Mouse (Mus musculus) heart, adult 2 months (tissue): Measurements from ENCODE around the gene Unc45b. TPM values are rescaled to one million over a fixed set of nuclear protein-coding genes. Genes with fewer than 3 reads are reported as not detected.

Experiments
- DNase-seq, 2 experiments: peaks; one replicate each; pipeline ENCODE4 v3.0.0; 2021
- H3K27ac ChIP-seq: fragments of 200-600 bp; 2 replicates; pipeline ENCODE4 v1.8.1; 2022
- H3K27me3 ChIP-seq: fragments of 200-500 bp; 2 replicates; pipeline ENCODE4 v1.6.1; 2012; ENCODE audit warnings: mild to moderate bottlenecking, low read length, inconsistent platforms, mixed read lengths; ENCODE audit not compliant: control insufficient read depth, insufficient read depth
- H3K36me3 ChIP-seq: fragments of 200-500 bp; 2 replicates; pipeline ENCODE4 v1.6.1; 2012; ENCODE audit warnings: low read length, inconsistent platforms; ENCODE audit not compliant: control insufficient read depth, insufficient read depth
- H3K4me1 ChIP-seq: fragments of 200-500 bp; 2 replicates; pipeline ENCODE4 v1.6.1; 2011; ENCODE audit warnings: low read length; ENCODE audit not compliant: control insufficient read depth, insufficient read depth
- H3K4me3 ChIP-seq: fragments of 200-600 bp; 2 replicates; pipeline ENCODE4 v1.8.1; 2022
- H3K79me2 ChIP-seq: fragments of 200-500 bp; replicated peaks from 2 replicates; pipeline ENCODE4 v1.6.1; 2012; ENCODE audit warnings: mild to moderate bottlenecking, inconsistent platforms, low read length, moderate library complexity, mixed read lengths; ENCODE audit not compliant: control insufficient read depth, insufficient read depth
- H3K9ac ChIP-seq: fragments of 200-500 bp; 2 replicates; pipeline ENCODE4 v1.6.1; 2012; ENCODE audit warnings: low read depth, mild to moderate bottlenecking, control low read depth, inconsistent platforms, low read length, mixed read lengths
- CTCF ChIP-seq: fragments of 200-600 bp; IDR thresholded peaks from 2 replicates; pipeline ENCODE4 v1.8.1; 2022; ENCODE audit warnings: antibody characterized with exemption, mild to moderate bottlenecking, moderate library complexity
- EP300 ChIP-seq: fragments of 200-500 bp; IDR thresholded peaks from 2 replicates; pipeline ENCODE4 v1.6.1; 2011; ENCODE audit warnings: low read depth, low read length, control low read depth; ENCODE audit not compliant: insufficient read depth
- POLR2A ChIP-seq: fragments of 200-500 bp; IDR thresholded peaks from 2 replicates; pipeline ENCODE4 v1.6.1; 2011; ENCODE audit warnings: mild to moderate bottlenecking, low read depth, low read length, control low read depth; ENCODE audit not compliant: insufficient read depth
- WGBS: fragments of 180-500 bp; shearing (Covaris S2); methylation state at CpG from one replicate; pipeline ENCODE4 v1.1.7; 2018; 5-methylcytosine and 5-hydroxymethylcytosine counted together
- intact Hi-C: fragments of 180-260 bp; cut with DNase I; formaldehyde crosslinking; loops from one replicate; pipeline ENCODE4 v1.15.1; 2025
- polyA plus RNA-seq: library from polyadenylated mRNA; depleted of rRNA; stranded (reverse); fragments of >200 nt; gene quantifications from 2 replicates; pipeline ENCODE4 v1.2.3, GENCODE M21; 2012
- total RNA-seq, 2 experiments: library from RNA; stranded (reverse); gene quantifications; 2 replicates each; pipeline ENCODE4 v1.2.3; 2021

The Unc45b gene
- total and polyA plus RNA-seq, 3 experiments: 107 to 190 (median 167) TPM

DNA sequence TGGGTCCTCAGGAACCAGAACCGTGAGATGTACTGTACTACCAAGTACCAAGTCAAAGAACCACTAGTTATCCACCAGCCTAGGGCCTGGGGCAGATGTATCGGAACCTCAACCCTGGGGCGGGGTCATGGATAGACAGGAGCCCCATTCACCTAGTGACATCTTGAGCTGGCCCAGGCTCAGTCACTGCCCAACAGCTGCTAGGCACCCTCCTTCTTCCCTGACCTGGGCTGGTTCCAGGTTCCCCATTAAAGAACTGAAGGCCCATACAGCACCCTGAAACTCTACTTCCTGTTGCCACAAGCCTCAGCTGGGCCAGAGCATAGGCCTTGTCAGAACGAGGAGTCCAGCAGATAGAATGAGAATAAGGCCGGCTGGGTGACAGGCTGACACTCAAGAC is 10.6 kb upstream of the Unc45b start:
- Histone ChIP-seq H3K27ac (no peak overlapping the region), H3K4me3 (no peak overlapping the region), H3K27me3 (no peaks in the 10 kb centered on the region), H3K4me1 (no peaks in the 10 kb centered on the region), H3K9ac (no peak overlapping the region), H3K36me3 (no peaks in the 10 kb centered on the region), H3K79me2 (no peaks in the 10 kb centered on the region)
- no peak for TF ChIP-seq POLR2A
- no peak for TF ChIP-seq EP300
- no peak for TF ChIP-seq CTCF
- 87% methylated on average over 5 of the region's 5 CpGs for WGBS
- no peak for DNase-seq
- intact Hi-C loops: no loop called here

DNA sequence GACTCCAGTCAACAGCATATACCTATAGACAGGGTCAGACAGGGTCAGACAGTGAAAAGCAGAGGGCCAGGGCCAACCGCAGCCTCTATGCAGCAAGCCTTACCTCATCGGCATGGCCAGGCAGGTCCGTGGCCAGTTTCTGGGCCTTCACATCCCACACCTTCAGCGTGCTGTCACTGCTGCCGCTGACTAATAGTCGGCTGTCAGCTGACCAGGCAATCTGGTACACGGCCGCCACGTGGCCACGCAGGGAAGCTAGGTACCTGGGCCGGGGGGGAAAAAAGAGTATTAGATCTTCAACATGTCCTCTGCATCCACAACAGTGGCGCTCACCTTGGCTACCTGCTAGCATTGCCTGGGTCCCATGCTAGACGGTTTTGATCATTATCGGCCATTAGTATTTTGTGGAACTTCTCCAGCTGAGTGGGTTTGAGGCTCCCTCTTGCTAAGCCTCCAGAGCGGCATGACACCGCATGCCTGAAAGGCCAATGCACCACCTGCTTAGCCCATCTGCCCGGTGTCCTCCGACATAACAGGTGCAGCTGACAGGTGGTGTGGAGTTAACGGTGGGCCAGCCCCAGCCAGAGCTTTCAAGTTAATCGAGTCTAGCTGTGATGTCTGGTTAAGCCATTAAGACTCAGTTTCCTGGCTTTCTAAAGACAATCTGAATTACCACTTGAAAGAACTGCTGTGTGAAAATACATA is 8.6 kb upstream of the Unc45b start:
- Histone ChIP-seq H3K36me3 (no peaks in the 10 kb centered on the region), H3K27me3 (no peaks in the 10 kb centered on the region), H3K4me3 (no peak overlapping the region), H3K9ac (no peak overlapping the region), H3K27ac (no peak overlapping the region), H3K4me1 (no peaks in the 10 kb centered on the region), H3K79me2 (no peaks in the 10 kb centered on the region)
- TF ChIP-seq POLR2A (no peak), EP300 (no peak), CTCF (no peak)
- DNase-seq: no peak
- intact Hi-C loops: no loop called here
- 90% methylated on average over 20 of the region's 20 CpGs for WGBS

- no peak overlapping the region for H3K9ac ChIP-seq
- intact Hi-C loops: no loop called here
- no peaks in the 10 kb centered on the region for H3K27me3 ChIP-seq
- TF ChIP-seq EP300 (no peak), CTCF (no peak), POLR2A (no peak)
- no peaks in the 10 kb centered on the region for H3K36me3 ChIP-seq
- no peak for DNase-seq
- 52% methylated on average over 8 of the region's 8 CpGs for WGBS
- peaks cover 2% of the 10 kb centered on the region; the same call in 1 of the 2 replicates for H3K79me2 ChIP-seq
- peaks cover 4% of the 10 kb centered on the region for H3K4me1 ChIP-seq
- H3K4me3 ChIP-seq: no peak overlapping the region
- no peak overlapping the region for H3K27ac ChIP-seq
These were observed 5.4 kb upstream of the Unc45b start for GRCm38 (mm10) chr11:82904952-82905351.

DNA sequence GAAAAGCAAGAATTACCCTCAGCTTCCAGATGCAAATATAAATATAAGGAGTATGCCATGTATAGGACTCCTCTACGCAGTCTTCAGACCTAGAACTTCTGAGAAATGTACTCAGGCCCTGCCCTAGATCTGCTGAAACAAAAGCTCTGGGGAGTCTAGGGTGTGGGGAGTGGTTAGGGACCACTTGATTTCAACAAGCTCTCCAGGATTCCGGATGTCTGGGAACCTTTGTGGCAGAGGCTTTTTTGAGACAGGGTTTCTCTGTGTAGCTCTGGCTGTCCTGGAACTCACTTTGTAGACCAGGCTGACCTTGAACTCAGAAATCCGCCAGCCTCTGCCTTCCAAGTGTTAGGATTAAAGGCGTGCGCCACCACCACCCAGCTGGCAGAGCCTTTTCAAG is 4.5 kb upstream of the Unc45b start:
- Histone ChIP-seq H3K4me3 (no peak overlapping the region), H3K9ac (no peak overlapping the region), H3K4me1 (peaks cover 4% of the 10 kb centered on the region), H3K27ac (no peak overlapping the region), H3K79me2 (peaks cover 2% of the 10 kb centered on the region; the same call in 1 of the 2 replicates), H3K27me3 (no peaks in the 10 kb centered on the region), H3K36me3 (no peaks in the 10 kb centered on the region)
- 89% methylated on average over 5 of the region's 5 CpGs for WGBS
- no peak for DNase-seq
- TF ChIP-seq POLR2A: no peak
- TF ChIP-seq EP300: no peak
- TF ChIP-seq CTCF: no peak
- intact Hi-C loops: no loop called here

DNA sequence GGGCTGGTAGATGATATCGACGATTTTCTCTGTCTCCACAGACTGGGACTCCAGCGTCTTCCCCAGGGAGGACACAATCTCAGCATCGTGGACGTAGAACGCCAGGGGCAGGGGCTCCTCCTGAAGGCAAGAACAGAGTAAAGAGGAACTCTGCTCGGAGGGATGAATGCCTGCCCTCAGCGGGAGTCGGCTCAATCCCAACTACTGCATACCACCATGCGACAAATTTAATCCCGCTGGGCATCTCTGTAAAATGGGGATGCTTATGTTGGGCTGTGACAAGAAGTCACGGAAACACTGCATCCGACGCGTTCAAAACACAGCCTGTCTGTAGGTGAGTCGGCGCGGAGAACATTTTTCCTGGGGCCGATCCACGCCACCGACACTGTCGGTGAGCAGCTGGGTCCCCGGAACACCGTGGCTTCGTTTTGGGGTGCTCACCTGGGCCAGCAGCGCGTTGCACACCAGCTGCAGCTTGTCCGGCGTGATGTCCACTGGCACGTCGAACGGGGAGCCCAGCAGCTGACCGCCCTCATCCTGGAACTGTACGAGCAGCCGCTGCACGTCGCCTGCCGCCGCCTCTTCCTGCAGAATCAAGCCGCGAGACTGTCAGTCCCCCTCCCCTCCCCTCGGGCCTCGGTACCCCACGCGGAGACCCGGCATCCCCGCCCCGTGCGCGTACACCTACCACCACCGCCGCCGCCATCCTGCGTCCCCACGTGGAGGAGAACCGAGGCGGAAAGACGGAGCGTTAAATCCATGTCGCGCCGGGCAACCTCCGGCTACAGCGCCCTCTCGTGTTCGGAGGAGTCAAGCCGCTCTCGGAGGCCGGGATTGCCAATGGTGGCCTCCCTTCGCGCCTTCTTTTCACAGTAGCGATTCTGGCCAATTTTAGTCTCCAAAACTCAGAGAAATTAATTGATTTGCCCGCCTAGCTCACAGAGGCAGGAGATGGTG is 2.4 kb upstream of the Unc45b start, which contains the start of gene Nle1:
Gene Nle1, minus strand, starts transcription at position 761 of the 957 bp plus-strand sequence.
- peak within 1 kb of the TSS; percentile 39 for H3K27ac ChIP-seq
- intact Hi-C loops: loop anchor here (2.0 kb wide), 1 partner anchor 37 kb away; the partner anchor contains the start of gene Rffl

DNA sequence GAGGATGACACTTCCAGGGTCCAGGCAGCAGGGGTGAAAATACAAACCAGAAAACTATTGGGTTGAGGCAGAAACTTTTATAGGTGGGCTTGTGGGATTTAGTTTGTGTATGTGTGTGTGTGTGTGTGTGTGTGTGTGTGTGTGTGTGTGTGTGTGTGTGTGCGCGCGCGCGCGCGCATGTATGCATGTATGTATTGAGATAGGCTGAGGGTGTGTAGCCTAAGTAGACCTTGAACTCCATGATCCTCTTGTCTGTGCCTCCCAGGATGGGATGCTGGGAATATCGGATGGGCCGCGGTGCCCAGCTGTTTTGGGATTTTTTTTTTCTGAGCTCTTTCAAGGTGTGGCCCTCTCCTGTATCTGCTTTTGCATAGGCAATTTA is 1.8 kb upstream of the Unc45b start:
- no peaks in the 10 kb centered on the region for H3K27me3 ChIP-seq
- intact Hi-C loops: loop anchor here (2.0 kb wide), 1 partner anchor 38 kb away; the partner anchor contains the start of gene Rffl

More for the DNA sequence above, 2.4 kb upstream of the Unc45b start, which contains the start of gene Nle1:
- H3K79me2 ChIP-seq: peaks cover 2% of the 10 kb centered on the region; the same call in 1 of the 2 replicates
- peak within 1 kb of the TSS; percentile 88 for H3K9ac ChIP-seq
- WGBS: 1% methylated on average over 73 of the region's 73 CpGs
- no peaks in the 10 kb centered on the region for H3K36me3 ChIP-seq
- peak within 1 kb of the TSS; percentile 87 for H3K4me3 ChIP-seq
- peak; percentile 91 to 96 for DNase-seq
- no peaks in the 10 kb centered on the region for H3K27me3 ChIP-seq
- H3K4me1 ChIP-seq: peaks cover 4% of the 10 kb centered on the region
- TF ChIP-seq CTCF: no peak; the same call in 1 of the 2 replicates
- peak; percentile 48; the same call in 1 of the 2 replicates for TF ChIP-seq POLR2A
- peak; percentile 55; the same call in 1 of the 2 replicates for TF ChIP-seq EP300

More for the DNA sequence above, 1.8 kb upstream of the Unc45b start:
- peak overlapping the region; percentile 87; the same call in 1 of the 2 replicates for H3K4me3 ChIP-seq
- no peak overlapping the region for H3K9ac ChIP-seq
- whole genome bisulfite sequencing: 58% methylated on average over 10 of the region's 10 CpGs
- peak overlapping the region; percentile 39 for H3K27ac ChIP-seq
- no peaks in the 10 kb centered on the region for H3K36me3 ChIP-seq
- DNase-seq: no peak
- peaks cover 2% of the 10 kb centered on the region; the same call in 1 of the 2 replicates for H3K79me2 ChIP-seq
- H3K4me1 ChIP-seq: peaks cover 4% of the 10 kb centered on the region
- TF ChIP-seq EP300 (no peak), POLR2A (no peak), CTCF (no peak)
